Mouse (Mus musculus): ENCODE data around the gene Olfr1090.

Olfr1090 gene

GRCm38 (mm10) chr2:86758893-86759292, at the start of gene Olfr1090:
Gene Olfr1090, minus strand, starts transcription at chr2:86758993.
- in situ Hi-C loops (cut with MboI, MseI) = no loop called here

GRCm38 (mm10) chr2:86782179-86782578, 23.4 kb upstream of the Olfr1090 start, which contains the start of gene Olfr1093:
Gene Olfr1093, plus strand, starts transcription at chr2:86782479.
- in situ Hi-C loops (cut with MboI, MseI) = no loop called here

- in situ Hi-C loops (cut with MboI, MseI) = no loop called here
These were observed 2.3 kb upstream of the Olfr1090 start for GRCm38 (mm10) chr2:86761050-86761449.

- in situ Hi-C loops (cut with MboI, MseI) = no loop called here
These were observed 25.2 kb downstream of the Olfr1090 start, which contains the start of gene Olfr1089 for GRCm38 (mm10) chr2:86733601-86734000. Gene Olfr1089, minus strand, starts transcription at chr2:86733701.
